Mouse (Mus musculus): ENCODE measurements around the gene Atp5d.

Atp5d gene

GRCm38 (mm10) chr10:80182547-80182946 is 44.1 kb downstream of the Atp5d start:
- DNase-seq (ENCODE audit: low read depth): no peak

DNA sequence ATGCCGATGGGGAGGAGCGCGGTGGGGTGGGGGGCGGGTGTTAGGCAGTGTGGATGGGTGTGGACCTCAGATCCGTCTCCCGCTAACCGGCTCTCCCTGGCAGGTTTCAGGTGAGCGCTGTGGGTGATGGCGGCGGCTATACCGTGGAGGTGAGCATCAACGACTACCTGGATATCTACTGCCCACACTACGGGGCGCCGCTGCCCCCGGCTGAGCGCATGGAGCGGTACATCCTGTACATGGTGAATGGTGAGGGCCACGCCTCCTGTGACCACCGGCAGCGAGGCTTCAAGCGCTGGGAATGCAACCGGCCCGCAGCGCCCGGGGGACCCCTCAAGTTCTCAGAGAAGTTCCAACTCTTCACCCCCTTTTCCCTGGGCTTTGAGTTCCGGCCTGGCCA is 48.2 kb downstream of the Atp5d start:
- no peak for DNase-seq (ENCODE audit: low read depth)

DNA sequence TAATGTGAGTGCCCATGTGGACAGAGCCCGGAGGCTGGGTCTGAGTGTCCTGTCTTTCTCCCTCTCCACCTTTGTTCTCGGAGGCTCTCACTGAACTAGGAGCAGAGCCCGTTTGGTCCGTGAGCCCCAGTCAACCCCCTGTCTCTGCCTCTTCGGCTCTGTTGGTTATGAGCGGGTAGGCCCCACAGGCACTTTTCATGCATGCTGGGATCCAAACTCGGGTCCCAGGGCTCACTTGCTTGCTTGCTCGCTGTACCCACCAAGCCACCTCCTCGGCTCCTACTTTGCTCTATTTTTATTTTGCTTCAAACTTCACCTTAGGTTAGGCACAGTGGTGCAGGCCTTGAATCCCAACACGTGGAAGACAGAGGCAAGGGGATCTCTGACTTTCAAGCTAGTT is 49.3 kb downstream of the Atp5d start:
- DNase-seq (ENCODE audit: low read depth): no peak

DNA sequence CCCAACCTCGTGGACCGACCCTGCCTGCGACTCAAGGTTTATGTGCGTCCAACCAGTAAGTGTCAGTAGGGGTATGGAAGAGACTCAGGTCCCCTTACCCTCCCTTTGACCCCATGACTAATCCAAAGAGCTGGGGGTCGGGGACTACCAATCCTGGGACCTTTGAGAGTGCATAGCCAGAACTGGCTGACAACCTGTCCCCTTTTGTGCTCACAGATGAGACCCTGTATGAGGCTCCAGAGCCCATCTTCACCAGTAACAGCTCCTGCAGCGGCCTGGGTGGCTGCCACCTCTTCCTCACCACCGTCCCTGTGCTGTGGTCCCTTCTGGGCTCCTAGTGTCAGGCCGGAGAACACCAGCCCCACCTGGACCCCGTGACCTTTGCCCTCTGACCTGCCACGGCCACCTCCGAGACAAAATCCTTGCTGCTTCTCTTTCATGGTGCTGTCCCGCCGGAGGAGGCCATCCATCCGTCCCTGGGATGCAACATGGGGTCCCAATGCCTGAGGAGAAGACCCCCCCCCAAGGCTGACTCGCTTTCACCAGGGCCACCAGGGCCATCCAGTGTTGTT is 50.1 kb downstream of the Atp5d start:
- no peak for DNase-seq (ENCODE audit: low read depth)

DNA sequence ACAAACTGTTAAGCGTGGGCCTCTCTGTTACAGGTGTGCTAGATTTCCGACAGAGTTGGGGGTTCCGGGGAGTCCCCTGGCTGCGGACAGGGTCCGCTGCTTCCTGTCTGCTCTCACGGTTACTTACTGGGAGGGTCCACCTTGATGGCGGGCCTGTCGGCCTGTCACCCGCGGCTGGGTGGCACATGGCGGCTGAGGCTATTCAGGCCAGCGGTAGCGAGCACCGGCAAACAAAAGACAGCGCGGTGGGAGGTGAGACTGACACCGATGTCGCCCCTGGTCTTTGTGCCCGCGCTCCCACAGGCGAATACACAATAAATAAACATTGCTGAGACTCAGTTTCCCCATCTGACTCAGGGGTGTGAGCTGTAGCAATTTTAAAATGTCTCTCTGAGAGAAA is 51.6 kb downstream of the Atp5d start:
- no peak for DNase-seq (ENCODE audit: low read depth)

GRCm38 (mm10) chr10:80190491-80191051 is 52.1 kb downstream of the Atp5d start:
- no peak for DNase-seq (ENCODE audit: low read depth)

DNA sequence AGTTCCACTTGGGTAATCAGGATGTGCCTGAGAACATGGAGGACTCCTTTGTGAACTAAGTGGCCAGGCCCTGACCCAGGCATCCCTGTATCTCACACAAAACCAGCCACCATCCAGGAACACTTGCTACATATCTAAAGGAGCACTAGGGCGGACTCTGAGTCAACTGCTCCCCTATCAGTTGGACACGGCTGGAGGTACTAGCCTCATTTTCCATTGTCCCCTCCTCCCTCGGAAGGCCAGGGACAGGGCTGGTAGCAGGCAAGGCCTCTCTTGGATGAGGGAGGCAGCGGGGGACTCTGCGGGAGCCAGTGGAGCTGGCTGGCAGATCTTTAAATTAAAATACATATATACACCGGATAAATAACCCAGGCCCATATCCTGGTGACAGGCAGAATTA is 55.5 kb downstream of the Atp5d start:
- no peak for DNase-seq (ENCODE audit: low read depth)

- no peak for DNase-seq (ENCODE audit: low read depth)
These were observed 56.0 kb downstream of the Atp5d start for GRCm38 (mm10) chr10:80194441-80194840.
